Mouse (Mus musculus) kidney, embryonic 16.5 days (tissue): ENCODE results near the gene Sult2a1. TPM values are rescaled to one million over a fixed set of nuclear protein-coding genes. Genes with fewer than 3 reads are reported as not detected.
"Not testable (repeated sequence)": the region's sequence is repeated elsewhere in the genome, so short reads cannot be mapped to it uniquely, and the experiment has no call there.

ENCODE experiments used
- ATAC-seq: fragments of 200-750 bp; cut with Nextera tagmentation; 2 replicates; pipeline ENCODE4 v1.8.0; 2017; ENCODE audit warnings: moderate TSS enrichment; ENCODE audit not compliant: low FRiP score, low TSS enrichment
- H3K27ac ChIP-seq: fragments of 300-500 bp; sonication (generic); 2 replicates; pipeline ENCODE4 v1.5.1; 2014; ENCODE audit warnings: low read length
- H3K27me3 ChIP-seq: fragments of 300-500 bp; sonication (generic); 2 replicates; pipeline ENCODE4 v1.6.1; 2014; ENCODE audit warnings: low read length, control low read depth, mixed read lengths; ENCODE audit not compliant: insufficient read depth
- H3K36me3 ChIP-seq: fragments of 300-500 bp; sonication (generic); 2 replicates; pipeline ENCODE4 v1.6.1; 2014; ENCODE audit warnings: low read length, control low read depth, mixed read lengths; ENCODE audit not compliant: insufficient read depth
- H3K4me1 ChIP-seq: fragments of 300-500 bp; sonication (generic); 2 replicates; pipeline ENCODE4 v1.6.1; 2014; ENCODE audit warnings: low read length, control low read depth, mixed read lengths; ENCODE audit not compliant: insufficient read depth
- H3K4me2 ChIP-seq: fragments of 300-500 bp; sonication (generic); replicated peaks from 2 replicates; pipeline ENCODE4 v1.6.1; 2014; ENCODE audit warnings: low read depth, low read length
- H3K4me3 ChIP-seq: fragments of 300-500 bp; sonication (generic); 2 replicates; pipeline ENCODE4 v1.5.1; 2014; ENCODE audit warnings: mild to moderate bottlenecking, low read length
- H3K9ac ChIP-seq: fragments of 300-500 bp; sonication (generic); replicated peaks from 2 replicates; pipeline ENCODE4 v1.6.1; 2014; ENCODE audit warnings: low read length
- H3K9me3 ChIP-seq: fragments of 300-500 bp; sonication (generic); 2 replicates; pipeline ENCODE4 v1.6.1; 2016; ENCODE audit warnings: low read length, control low read depth
- WGBS: fragments of 180-500 bp; shearing (Covaris S2); extraction: QIAGEN DNeasy Blood & Tissue Kit; methylation state at CpG from one replicate; pipeline ENCODE4 v1.1.7; 2014; 5-methylcytosine and 5-hydroxymethylcytosine counted together
- polyA plus RNA-seq: library from polyadenylated mRNA; unstranded; fragments of >200 nt; fragmentation: Nextera tagmentation; extraction: Ambion mirVana; gene quantifications from 2 replicates; pipeline ENCODE4 v1.2.1, GENCODE M21; 2015

The Sult2a1 gene
- not detected in 2 replicates for polyA plus RNA-seq

DNA sequence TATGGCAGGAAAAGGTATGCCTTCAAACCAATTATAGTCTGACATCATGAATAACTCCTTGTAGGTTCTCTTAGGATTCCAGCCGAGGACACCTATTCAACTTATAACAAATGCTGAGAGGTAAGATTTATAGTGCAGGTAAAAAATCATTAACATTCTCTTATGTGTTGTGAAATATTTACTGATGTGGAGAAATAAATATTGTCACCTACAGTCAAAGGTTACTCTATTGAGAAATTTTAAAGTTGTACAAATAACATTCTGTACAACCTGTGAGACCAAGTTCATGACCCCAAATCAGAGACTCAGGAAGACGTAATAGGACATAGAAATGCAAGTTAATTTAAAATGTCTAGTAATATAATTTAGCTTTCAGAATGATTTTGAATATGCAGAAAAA lies at the start of gene Sult2a1:
Gene Sult2a1, minus strand, starts transcription at position 101 of the 400 bp plus-strand sequence.
- not testable (repeated sequence) for H3K9ac ChIP-seq, ATAC-seq
- WGBS, result 67% methylated on average over 1 of the region's 2 CpGs

DNA sequence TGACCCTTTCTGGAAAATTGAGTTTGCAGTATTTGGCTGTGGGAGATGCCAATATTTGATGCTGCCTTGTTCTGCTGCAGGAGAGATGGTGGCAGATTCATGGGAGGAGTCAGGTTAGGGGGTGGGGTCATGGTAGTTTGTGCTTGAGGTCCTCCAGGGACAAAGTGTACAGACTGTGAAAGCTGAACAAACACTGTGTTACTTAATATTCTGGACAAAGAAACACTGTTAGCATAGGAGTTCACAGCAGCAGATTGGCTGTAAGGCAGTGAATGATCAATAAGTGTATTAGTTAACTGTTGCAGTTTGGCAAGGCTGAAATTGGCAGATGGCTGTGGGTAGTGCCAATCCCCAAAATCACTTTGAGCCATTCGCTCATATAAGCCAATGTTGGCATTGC lies 23.3 kb downstream of the Sult2a1 start:
- Histone ChIP-seq H3K4me3 (no peak overlapping the region), H3K27me3 (no peaks in the 10 kb centered on the region), H3K4me2 (no peak overlapping the region), H3K9me3 (no peaks in the 10 kb centered on the region), H3K36me3 (no peaks in the 10 kb centered on the region), H3K27ac (no peak overlapping the region), H3K4me1 (no peaks in the 10 kb centered on the region), H3K9ac (no peak overlapping the region)
- ATAC-seq, result no peak
- 90% methylated on average over 1 of the region's 1 CpGs for WGBS

More for the DNA sequence above, at the start of gene Sult2a1:
- not testable (repeated sequence) for H3K27me3 ChIP-seq, H3K36me3 ChIP-seq, H3K27ac ChIP-seq, H3K9me3 ChIP-seq, H3K4me1 ChIP-seq, H3K4me2 ChIP-seq, H3K4me3 ChIP-seq

Other genes with a start within 250 kb of the Sult2a1 start
- gene Sult2a5, start 213.4 kb downstream of the Sult2a1 start, polyA plus RNA-seq, result not detected in 2 replicates
- not detected in 2 replicates for gene Sult2a2, start 103.9 kb downstream of the Sult2a1 start, polyA plus RNA-seq
- gene Sult2a4, start 152.2 kb upstream of the Sult2a1 start, polyA plus RNA-seq, result not detected in 2 replicates